Mouse (Mus musculus): ENCODE results near the gene Sell. TPM values are rescaled to one million over a fixed set of nuclear protein-coding genes. Genes with fewer than 3 reads are reported as not detected.

The Sell gene
- polyA plus RNA-seq, 1 experiment from 2014 or later = 10.8 TPM

GRCm38 (mm10) chr1:164054800-164055199 lies 7.0 kb upstream of the Sell start:
- Histone ChIP-seq H3K9me3 (ENCODE audit: low read length) (no peaks in the 10 kb centered on the region), H3K27me3 (ENCODE audit: insufficient read depth, low read length) (no peaks in the 10 kb centered on the region), H3K4me2 (ENCODE audit: low read depth, low read length) (no peak overlapping the region), H3K4me3 (ENCODE audit: low read depth, low read length) (no peak overlapping the region), H3K36me3 (replicated peaks; ENCODE audit: insufficient read depth, low read length) (no peaks in the 10 kb centered on the region), H3K9ac (replicated peaks) (no peak overlapping the region), H3K27ac (ENCODE audit: low read depth) (no peak overlapping the region), H3K4me1 (ENCODE audit: insufficient read depth) (no peaks in the 10 kb centered on the region)
- WGBS (ENCODE audit: insufficient replicate concordance) = 41% methylated on average over 2 of the region's 2 CpGs
- DNase-seq = no peak
- peak; percentile 53 for TF ChIP-seq CTCF (IDR thresholded peaks at IDR 0.05; ENCODE audit: low read depth)
- no peak for TF ChIP-seq EP300 (IDR thresholded peaks at IDR 0.05; ENCODE audit: low read depth)
- no peak for ATAC-seq

- no peak overlapping the region for H3K4me2 ChIP-seq (ENCODE audit: low read depth, low read length)
- no peaks in the 10 kb centered on the region for H3K4me1 ChIP-seq (ENCODE audit: insufficient read depth)
- TF ChIP-seq EP300 (IDR thresholded peaks at IDR 0.05; ENCODE audit: low read depth) = no peak
- TF ChIP-seq CTCF (IDR thresholded peaks at IDR 0.05; ENCODE audit: low read depth) = no peak
- H3K36me3 ChIP-seq (replicated peaks; ENCODE audit: insufficient read depth, low read length) = no peaks in the 10 kb centered on the region
- H3K9ac ChIP-seq (replicated peaks) = no peak overlapping the region
- H3K9me3 ChIP-seq (ENCODE audit: low read length) = no peaks in the 10 kb centered on the region
- no peak for DNase-seq
- no peaks in the 10 kb centered on the region for H3K27me3 ChIP-seq (ENCODE audit: insufficient read depth, low read length)
- WGBS (ENCODE audit: insufficient replicate concordance) = 60% methylated on average over 4 of the region's 4 CpGs
- H3K27ac ChIP-seq (ENCODE audit: low read depth) = 0 out of 2 replicates have a peak overlapping the region, but pooled peaks have one; percentile 6
- no peak for ATAC-seq
- H3K4me3 ChIP-seq (ENCODE audit: low read depth, low read length) = no peak overlapping the region
These were observed 1.7 kb upstream of the Sell start for GRCm38 (mm10) chr1:164060071-164060470.

- no peak for ATAC-seq
- Histone ChIP-seq H3K4me2 (ENCODE audit: low read depth, low read length) (peak overlapping the region; percentile 11), H3K4me1 (ENCODE audit: insufficient read depth) (no peaks in the 10 kb centered on the region), H3K4me3 (ENCODE audit: low read depth, low read length) (no peak overlapping the region), H3K36me3 (replicated peaks; ENCODE audit: insufficient read depth, low read length) (no peaks in the 10 kb centered on the region), H3K9me3 (ENCODE audit: low read length) (no peaks in the 10 kb centered on the region), H3K27me3 (ENCODE audit: insufficient read depth, low read length) (no peaks in the 10 kb centered on the region), H3K27ac (ENCODE audit: low read depth) (peak overlapping the region; percentile 41; the same call in 1 of the 2 replicates), H3K9ac (replicated peaks) (no peak overlapping the region)
- TF ChIP-seq EP300 (IDR thresholded peaks at IDR 0.05; ENCODE audit: low read depth) = no peak
- TF ChIP-seq CTCF (IDR thresholded peaks at IDR 0.05; ENCODE audit: low read depth) = peak; percentile 71
- DNase-seq = no peak
- whole genome bisulfite sequencing (ENCODE audit: insufficient replicate concordance) = 8% methylated on average over 4 of the region's 4 CpGs
These were observed 504 bp upstream of the Sell start for GRCm38 (mm10) chr1:164061278-164061677.

GRCm38 (mm10) chr1:164062856-164063255 lies 1.1 kb downstream of the Sell start:
- DNase-seq (no peak), ATAC-seq (no peak)
- H3K27ac ChIP-seq (ENCODE audit: low read depth) = 0 out of 2 replicates have a peak overlapping the region, but pooled peaks have one; percentile 20
- no peaks in the 10 kb centered on the region for H3K36me3 ChIP-seq (replicated peaks; ENCODE audit: insufficient read depth, low read length)
- H3K27me3 ChIP-seq (ENCODE audit: insufficient read depth, low read length) = no peaks in the 10 kb centered on the region
- H3K4me2 ChIP-seq (ENCODE audit: low read depth, low read length) = peak overlapping the region; percentile 11
- peak overlapping the region; percentile 6; the same call in 1 of the 2 replicates for H3K4me3 ChIP-seq (ENCODE audit: low read depth, low read length)
- no peak overlapping the region for H3K9ac ChIP-seq (replicated peaks)
- H3K4me1 ChIP-seq (ENCODE audit: insufficient read depth) = 0 out of 2 replicates have a peak, but pooled peaks cover 2% of the 10 kb centered on the region
- TF ChIP-seq CTCF (IDR thresholded peaks at IDR 0.05; ENCODE audit: low read depth) (no peak), EP300 (IDR thresholded peaks at IDR 0.05; ENCODE audit: low read depth) (no peak)
- 29% methylated on average over 2 of the region's 2 CpGs for WGBS (ENCODE audit: insufficient replicate concordance)
- H3K9me3 ChIP-seq (ENCODE audit: low read length) = no peaks in the 10 kb centered on the region

DNA sequence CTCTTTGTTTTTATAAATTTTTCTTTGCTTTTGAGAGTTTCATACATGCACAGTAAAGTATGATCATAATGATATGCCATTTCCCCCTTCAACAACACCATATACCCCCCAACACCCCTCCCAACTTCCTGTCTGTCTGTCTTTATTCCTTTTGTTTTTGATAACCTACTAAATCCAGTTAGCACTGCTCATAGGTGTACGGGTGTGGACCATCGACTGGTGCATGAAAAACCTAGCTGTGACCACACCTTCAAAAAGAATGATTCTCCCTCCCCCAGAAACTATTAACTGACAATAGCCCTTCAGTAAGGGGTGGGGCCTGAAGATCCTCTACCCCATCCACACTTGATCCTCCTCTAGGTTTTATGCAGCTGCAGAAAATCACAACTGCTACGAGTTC lies 2.0 kb downstream of the Sell start:
- TF ChIP-seq EP300 (IDR thresholded peaks at IDR 0.05; ENCODE audit: low read depth) (no peak), CTCF (IDR thresholded peaks at IDR 0.05; ENCODE audit: low read depth) (no peak)
- Histone ChIP-seq H3K4me3 (ENCODE audit: low read depth, low read length) (peak overlapping the region; percentile 13; the same call in 1 of the 2 replicates), H3K4me2 (ENCODE audit: low read depth, low read length) (peak overlapping the region; percentile 47), H3K27ac (ENCODE audit: low read depth) (0 out of 2 replicates have a peak overlapping the region, but pooled peaks have one; percentile 7), H3K9me3 (ENCODE audit: low read length) (no peaks in the 10 kb centered on the region), H3K9ac (replicated peaks) (no peak overlapping the region), H3K4me1 (ENCODE audit: insufficient read depth) (0 out of 2 replicates have a peak, but pooled peaks cover 2% of the 10 kb centered on the region), H3K27me3 (ENCODE audit: insufficient read depth, low read length) (no peaks in the 10 kb centered on the region), H3K36me3 (replicated peaks; ENCODE audit: insufficient read depth, low read length) (no peaks in the 10 kb centered on the region)
- DNase-seq = no peak
- 23% methylated on average over 3 of the region's 3 CpGs for WGBS (ENCODE audit: insufficient replicate concordance)
- ATAC-seq = no peak

DNA sequence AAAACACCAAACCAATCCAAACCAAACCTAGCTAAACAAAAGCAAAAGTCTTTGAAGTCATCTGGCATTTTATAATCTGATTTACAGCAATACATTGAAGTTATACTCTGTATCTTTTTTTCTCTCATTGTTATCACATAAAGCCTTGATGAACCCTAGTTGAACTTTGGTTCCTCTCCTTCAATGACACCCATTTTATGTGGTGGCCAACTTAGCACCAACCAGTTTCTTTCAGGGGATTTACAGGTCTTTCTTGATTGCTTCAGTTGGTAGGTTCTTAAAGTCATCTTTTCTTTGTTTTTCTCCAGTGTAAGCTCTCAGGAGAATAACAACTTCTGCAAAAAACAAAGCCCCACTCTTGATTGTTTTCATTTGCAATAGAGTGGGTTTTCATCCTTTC lies 7.5 kb downstream of the Sell start:
- no peak overlapping the region for H3K9ac ChIP-seq (replicated peaks)
- no peaks in the 10 kb centered on the region for H3K36me3 ChIP-seq (replicated peaks; ENCODE audit: insufficient read depth, low read length)
- H3K4me1 ChIP-seq (ENCODE audit: insufficient read depth) = peaks cover 17% of the 10 kb centered on the region
- TF ChIP-seq EP300 (IDR thresholded peaks at IDR 0.05; ENCODE audit: low read depth) = no peak
- TF ChIP-seq CTCF (IDR thresholded peaks at IDR 0.05; ENCODE audit: low read depth) = no peak
- H3K27ac ChIP-seq (ENCODE audit: low read depth) = no peak overlapping the region
- ATAC-seq (no peak), DNase-seq (no peak)
- no peaks in the 10 kb centered on the region for H3K9me3 ChIP-seq (ENCODE audit: low read length)
- no peaks in the 10 kb centered on the region for H3K27me3 ChIP-seq (ENCODE audit: insufficient read depth, low read length)
- H3K4me3 ChIP-seq (ENCODE audit: low read depth, low read length) = no peak overlapping the region
- no peak overlapping the region for H3K4me2 ChIP-seq (ENCODE audit: low read depth, low read length)

All from liver, postnatal 0 days (tissue).